ENCODE assay signal across 12 mouse cellular contexts in genomic region chr4:126118651-126119050, GRCm38 (mm10). TPM values are rescaled to one million over a fixed set of nuclear protein-coding genes. Genes with fewer than 3 reads are reported as not detected.
DNase-seq lines count a peak whose midpoint lies in the region; ATAC-seq lines count a peak whose summit lies in the region.
"Had no signal": no experiment of that assay in that cellular context is flagged by ENCODE, and none has a peak within 500 bp of the region (broad histone marks: within the 10 kb centered on the region; RNA-seq: fewer than 3 reads in every experiment).

No protein-coding gene starts in this region.

- WGBS in neural tube, embryonic 13.5 days = 65% methylated on average over 4 of the region's 4 CpGs
- 60% methylated on average over 4 of the region's 4 CpGs for WGBS in neural tube, embryonic 15.5 days
- 85% methylated on average over 4 of the region's 4 CpGs for WGBS in kidney, embryonic 15.5 days
- WGBS in heart, embryonic 12.5 days = 94% methylated on average over 4 of the region's 4 CpGs

- DNase-seq in cerebellum, postnatal 4 days (ENCODE audit: low spot score in 2 of 2) = no peak
- DNase-seq in left cerebral cortex, adult 18-20 months (ENCODE audit: low spot score in 2 of 2) = peak; percentile 63 to 75
- no peak for DNase-seq in spleen, adult 18-20 months
- DNase-seq: embryo, embryonic 11 days; gastrocnemius, postnatal 14 days; lung, embryonic 14.5 days had no signal

- no peak overlapping the region for H3K4me3 ChIP-seq in neural tube, embryonic 13.5 days
- no peak overlapping the region for H3K4me3 ChIP-seq in neural tube, embryonic 15.5 days (replicated peaks)
- no peak overlapping the region for H3K4me3 ChIP-seq in kidney, embryonic 15.5 days (replicated peaks)
- H3K4me3 ChIP-seq in heart, embryonic 12.5 days = no peak overlapping the region
- H3K4me3 ChIP-seq: hindbrain, embryonic 12.5 days had no signal

- H3K27ac ChIP-seq in neural tube, embryonic 13.5 days (replicated peaks) = peak overlapping the region; percentile 46
- no peak overlapping the region for H3K27ac ChIP-seq in neural tube, embryonic 15.5 days (replicated peaks)
- no peak overlapping the region for H3K27ac ChIP-seq in kidney, embryonic 15.5 days
- H3K27ac ChIP-seq in heart, embryonic 12.5 days (ENCODE audit: poor library complexity, severe bottlenecking) = no peak overlapping the region
- H3K27ac ChIP-seq: hindbrain, embryonic 12.5 days had no signal

- H3K4me1 ChIP-seq in neural tube, embryonic 13.5 days (replicated peaks) = peaks cover 34% of the 10 kb centered on the region
- peaks cover 28% of the 10 kb centered on the region for H3K4me1 ChIP-seq in neural tube, embryonic 15.5 days
- H3K4me1 ChIP-seq in kidney, embryonic 15.5 days = peaks cover 20% of the 10 kb centered on the region
- peaks cover 25% of the 10 kb centered on the region for H3K4me1 ChIP-seq in heart, embryonic 12.5 days (replicated peaks)

- peaks cover 19% of the 10 kb centered on the region for H3K36me3 ChIP-seq in neural tube, embryonic 13.5 days
- peaks cover 8% of the 10 kb centered on the region for H3K36me3 ChIP-seq in neural tube, embryonic 15.5 days
- peaks cover 30% of the 10 kb centered on the region for H3K36me3 ChIP-seq in kidney, embryonic 15.5 days
- H3K36me3 ChIP-seq in heart, embryonic 12.5 days = peaks cover 33% of the 10 kb centered on the region

- no peaks in the 10 kb centered on the region for H3K27me3 ChIP-seq in neural tube, embryonic 13.5 days
- no peaks in the 10 kb centered on the region for H3K27me3 ChIP-seq in neural tube, embryonic 15.5 days (replicated peaks)
- H3K27me3 ChIP-seq in kidney, embryonic 15.5 days = no peaks in the 10 kb centered on the region
- no peaks in the 10 kb centered on the region for H3K27me3 ChIP-seq in heart, embryonic 12.5 days (replicated peaks)
- H3K27me3 ChIP-seq: hindbrain, embryonic 12.5 days had no signal

- H3K9ac ChIP-seq in neural tube, embryonic 13.5 days = no peak overlapping the region
- H3K9ac ChIP-seq in neural tube, embryonic 15.5 days (replicated peaks) = no peak overlapping the region
- no peak overlapping the region for H3K9ac ChIP-seq in kidney, embryonic 15.5 days
- H3K9ac ChIP-seq in heart, embryonic 12.5 days = no peak overlapping the region
- H3K9ac ChIP-seq: hindbrain, embryonic 12.5 days; lung, embryonic 14.5 days had no signal

- no peak overlapping the region for H3K4me2 ChIP-seq in neural tube, embryonic 13.5 days
- H3K4me2 ChIP-seq in neural tube, embryonic 15.5 days = no peak overlapping the region
- no peak overlapping the region for H3K4me2 ChIP-seq in kidney, embryonic 15.5 days
- H3K4me2 ChIP-seq in heart, embryonic 12.5 days = no peak overlapping the region
- H3K4me2 ChIP-seq: hindbrain, embryonic 12.5 days; lung, embryonic 14.5 days had no signal

- peak; percentile 36; the same call in 1 of the 2 replicates for ATAC-seq in cerebellum, adult (ENCODE audit: insufficient number of reproducible peaks, low FRiP score, low TSS enrichment)
- peak; percentile 69 for ATAC-seq in neural tube, embryonic 13.5 days (ENCODE audit: low read depth)
- ATAC-seq in neural tube, embryonic 15.5 days (ENCODE audit: low FRiP score) = no peak
- ATAC-seq in kidney, embryonic 15.5 days (replicated peaks; ENCODE audit: low FRiP score) = no peak
- ATAC-seq in heart, embryonic 12.5 days (ENCODE audit: insufficient number of reproducible peaks, low FRiP score) = no peak

- H3K9me3 ChIP-seq in neural tube, embryonic 13.5 days = peaks cover 10% of the 10 kb centered on the region
- H3K9me3 ChIP-seq in neural tube, embryonic 15.5 days (replicated peaks) = no peaks in the 10 kb centered on the region
- peaks cover 3% of the 10 kb centered on the region; the same call in 1 of the 2 replicates for H3K9me3 ChIP-seq in kidney, embryonic 15.5 days (replicated peaks)
- 0 out of 2 replicates have a peak, but pooled peaks cover 6% of the 10 kb centered on the region for H3K9me3 ChIP-seq in heart, embryonic 12.5 days (replicated peaks)

RNA-seq across cellular contexts. Expression of gene Stk40, which starts 14.9 kb away (rescaled TPM):
- 33.9 and 37.7 TPM in 2 replicates for polyA plus RNA-seq in neural tube, embryonic 13.5 days (2015; fragmentation: Nextera tagmentation; extraction: Ambion mirVana)
- 28.1 and 29.9 TPM in 2 replicates for polyA plus RNA-seq in neural tube, embryonic 15.5 days (2015; fragmentation: Nextera tagmentation; extraction: Ambion mirVana)
- 10 to 100 TPM; 43.5 to 48.3 TPM for total RNA-seq in left cerebral cortex, adult 18-20 months (2021)
- 38.2 and 41.3 TPM in 2 replicates for polyA plus RNA-seq in kidney, embryonic 15.5 days (2015; fragmentation: Nextera tagmentation; extraction: Ambion mirVana)
- 35.0 and 35.2 TPM in 2 replicates for polyA plus RNA-seq in heart, embryonic 12.5 days (2016; fragmentation: Nextera tagmentation; extraction: Ambion mirVana)

RNA-seq across cellular contexts. Expression of gene Lsm10, which starts 22.2 kb away (rescaled TPM):
- 47.7 and 54.3 TPM in 2 replicates for polyA plus RNA-seq in neural tube, embryonic 13.5 days (2015; fragmentation: Nextera tagmentation; extraction: Ambion mirVana)
- 48.5 and 51.6 TPM in 2 replicates for polyA plus RNA-seq in neural tube, embryonic 15.5 days (2015; fragmentation: Nextera tagmentation; extraction: Ambion mirVana)
- total RNA-seq in left cerebral cortex, adult 18-20 months (2021) = 10 to 100 TPM; 12.2 to 17.6 TPM
- polyA plus RNA-seq in kidney, embryonic 15.5 days (2015; fragmentation: Nextera tagmentation; extraction: Ambion mirVana) = 51.8 and 52.9 TPM in 2 replicates
- polyA plus RNA-seq in heart, embryonic 12.5 days (2016; fragmentation: Nextera tagmentation; extraction: Ambion mirVana) = 36.3 and 41.2 TPM in 2 replicates

RNA-seq across cellular contexts. Expression of gene Eva1b, which starts 28.9 kb away (rescaled TPM):
- polyA plus RNA-seq in neural tube, embryonic 13.5 days (2015; fragmentation: Nextera tagmentation; extraction: Ambion mirVana) = 15.3 and 19.8 TPM in 2 replicates
- polyA plus RNA-seq in neural tube, embryonic 15.5 days (2015; fragmentation: Nextera tagmentation; extraction: Ambion mirVana) = 13.3 and 19.1 TPM in 2 replicates
- total RNA-seq in left cerebral cortex, adult 18-20 months (2021) = 1 to 10 TPM; 2.4 to 2.9 TPM
- polyA plus RNA-seq in kidney, embryonic 15.5 days (2015; fragmentation: Nextera tagmentation; extraction: Ambion mirVana) = 90.0 and 98.5 TPM in 2 replicates
- 30.6 and 31.2 TPM in 2 replicates for polyA plus RNA-seq in heart, embryonic 12.5 days (2016; fragmentation: Nextera tagmentation; extraction: Ambion mirVana)

RNA-seq across cellular contexts. Expression of gene Sh3d21, which starts 44.6 kb away (rescaled TPM):
- 0.89 and 2.0 TPM in 2 replicates for polyA plus RNA-seq in neural tube, embryonic 13.5 days (2015; fragmentation: Nextera tagmentation; extraction: Ambion mirVana)
- 1.4 and 2.6 TPM in 2 replicates for polyA plus RNA-seq in neural tube, embryonic 15.5 days (2015; fragmentation: Nextera tagmentation; extraction: Ambion mirVana)
- under 1 TPM; 0.59 to 0.77 TPM for total RNA-seq in left cerebral cortex, adult 18-20 months (2021)
- 8.3 and 9.5 TPM in 2 replicates for polyA plus RNA-seq in kidney, embryonic 15.5 days (2015; fragmentation: Nextera tagmentation; extraction: Ambion mirVana)
- 2.7 and 3.6 TPM in 2 replicates for polyA plus RNA-seq in heart, embryonic 12.5 days (2016; fragmentation: Nextera tagmentation; extraction: Ambion mirVana)

Comparison
In these comparisons a context has a peak if more than half of its experiments do, and no peak if none do; other contexts are left out.
1. ATAC-seq: peak in cerebellum, adult (single experiment) and neural tube, embryonic 13.5 days (single experiment); none in neural tube, embryonic 15.5 days (single experiment), kidney, embryonic 15.5 days (single experiment) and heart, embryonic 12.5 days (single experiment).
2. DNase-seq: peak in left cerebral cortex, adult 18-20 months (2 of 2); none in cerebellum, postnatal 4 days (0 of 2) and spleen, adult 18-20 months (0 of 2).